ENCODE assay signal across 21 mouse cellular contexts in genomic region chr11:80420202-80420984, GRCm38 (mm10).
"Had no signal": no experiment of that assay in that cellular context is flagged by ENCODE, and none has a peak within 500 bp of the region (broad histone marks: within the 10 kb centered on the region; RNA-seq: fewer than 3 reads in every experiment).

No protein-coding gene starts in this region.

- H3K4me2 ChIP-seq: limb, embryonic 13.5 days; liver, embryonic 12.5 days; liver, embryonic 15.5 days; lung, embryonic 15.5 days; midbrain, embryonic 12.5 days; midbrain, embryonic 15.5 days; neural tube, embryonic 12.5 days; neural tube, embryonic 15.5 days; stomach, embryonic 15.5 days had no signal

- H3K4me3 ChIP-seq: layer of hippocampus, adult 2 months; limb, embryonic 10.5 days; limb, embryonic 13.5 days; liver, embryonic 12.5 days; liver, embryonic 15.5 days; lung, embryonic 15.5 days; midbrain, embryonic 12.5 days; midbrain, embryonic 15.5 days; neural tube, embryonic 12.5 days; neural tube, embryonic 15.5 days; stomach, embryonic 15.5 days had no signal

- H3K36me3 ChIP-seq: stomach, embryonic 15.5 days had no signal

- H3K9me3 ChIP-seq: limb, embryonic 10.5 days; liver, embryonic 12.5 days; liver, embryonic 15.5 days; lung, embryonic 15.5 days; midbrain, embryonic 12.5 days; midbrain, embryonic 15.5 days; neural tube, embryonic 15.5 days; stomach, embryonic 15.5 days had no signal

- H3K27me3 ChIP-seq: limb, embryonic 13.5 days; liver, embryonic 12.5 days; liver, embryonic 15.5 days; lung, embryonic 15.5 days; midbrain, embryonic 12.5 days; midbrain, embryonic 15.5 days; neural tube, embryonic 12.5 days; neural tube, embryonic 15.5 days; stomach, embryonic 15.5 days had no signal

- H3K9ac ChIP-seq: limb, embryonic 13.5 days; liver, embryonic 12.5 days; liver, embryonic 15.5 days; lung, embryonic 15.5 days; midbrain, embryonic 12.5 days; midbrain, embryonic 15.5 days; neural tube, embryonic 12.5 days; neural tube, embryonic 15.5 days; stomach, embryonic 15.5 days had no signal

- H3K4me1 ChIP-seq: limb, embryonic 10.5 days; limb, embryonic 13.5 days; lung, embryonic 15.5 days; midbrain, embryonic 12.5 days; midbrain, embryonic 15.5 days; neural tube, embryonic 12.5 days; neural tube, embryonic 15.5 days; stomach, embryonic 15.5 days had no signal

- DNase-seq: kidney, adult 9 months; kidney, postnatal 25 days; layer of hippocampus, adult 9-11 months; liver; lung, adult 18-20 months; lung, postnatal 10 days; right cerebral cortex, adult 18-20 months; right cerebral cortex, postnatal 14 days; right cerebral cortex, postnatal 4 days; thymus, postnatal 36 days had no signal

- H3K27ac ChIP-seq: layer of hippocampus, adult 2 months; limb, embryonic 10.5 days; limb, embryonic 13.5 days; liver, embryonic 12.5 days; liver, embryonic 15.5 days; lung, embryonic 15.5 days; midbrain, embryonic 12.5 days; midbrain, embryonic 15.5 days; neural tube, embryonic 12.5 days; neural tube, embryonic 15.5 days; stomach, embryonic 15.5 days had no signal
